Mouse (Mus musculus): ENCODE measurements around the gene Atxn3.

The Atxn3 gene

DNA sequence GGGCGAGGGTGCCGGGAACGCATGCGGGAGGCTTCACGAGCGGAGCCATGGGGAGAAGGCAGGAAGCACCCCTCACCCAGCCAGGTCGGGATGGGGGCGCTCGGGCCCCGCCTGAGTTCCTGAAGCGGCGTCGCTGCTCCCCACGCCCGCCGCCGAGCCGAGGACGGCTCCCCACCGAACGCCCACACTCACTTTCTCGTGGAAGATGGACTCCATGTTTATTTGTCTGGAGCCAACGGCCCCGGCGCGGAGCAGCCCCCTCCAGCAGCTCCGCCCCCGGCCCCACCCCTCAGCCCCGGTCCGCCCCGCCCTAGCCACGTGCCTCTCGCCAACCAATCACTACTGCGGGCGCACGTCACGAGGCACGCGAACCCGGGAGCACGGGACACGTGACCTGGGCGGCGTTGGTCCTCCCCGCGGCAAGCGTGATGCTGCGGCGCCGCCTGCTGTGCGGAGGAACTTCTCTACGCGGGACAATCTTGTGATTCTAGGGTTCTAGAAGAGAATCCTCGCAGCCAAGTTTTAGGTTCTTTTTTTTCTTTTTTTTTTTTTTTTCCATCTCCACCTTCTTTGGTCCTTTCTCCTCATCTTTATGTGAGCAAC, at the start of gene Atxn3:
Gene Atxn3, minus strand, starts transcription at position 305 of the 603 bp plus-strand sequence.
- in situ Hi-C loops (cut with MboI, MseI): loop anchor here in 1 of 2 experiments (25.0 kb wide), 1 partner anchor 1379 kb away; no protein-coding TSS in a partner anchor

- in situ Hi-C loops (cut with MboI, MseI): no loop called here
Measured at GRCm38 (mm10) chr12:102000785-102001184, 42.7 kb upstream of the Atxn3 start.

GRCm38 (mm10) chr12:101998929-101999328, 40.9 kb upstream of the Atxn3 start:
- in situ Hi-C loops (cut with MboI, MseI): loop anchor here in 1 of 2 experiments (25.0 kb wide), 2 partner anchors 688 to 912 kb away; partner anchors contain the start of gene Ppp4r3a

- in situ Hi-C loops (cut with MboI, MseI): loop anchor here in 1 of 2 experiments (25.0 kb wide), 2 partner anchors 692 to 908 kb away; partner anchors contain the start of gene Ppp4r3a
Measured at GRCm38 (mm10) chr12:101994576-101995467, 36.8 kb upstream of the Atxn3 start.

GRCm38 (mm10) chr12:101987659-101988058, 29.6 kb upstream of the Atxn3 start:
- in situ Hi-C loops (cut with MboI, MseI): loop anchor here in 1 of 2 experiments (25.0 kb wide), 2 partner anchors 700 to 900 kb away; partner anchors contain the start of gene Ppp4r3a

GRCm38 (mm10) chr12:101985110-101985509, 27.1 kb upstream of the Atxn3 start:
- in situ Hi-C loops (cut with MboI, MseI): loop anchor here in 1 of 2 experiments (25.0 kb wide), 2 partner anchors 702 to 898 kb away; partner anchors contain the start of gene Ppp4r3a

DNA sequence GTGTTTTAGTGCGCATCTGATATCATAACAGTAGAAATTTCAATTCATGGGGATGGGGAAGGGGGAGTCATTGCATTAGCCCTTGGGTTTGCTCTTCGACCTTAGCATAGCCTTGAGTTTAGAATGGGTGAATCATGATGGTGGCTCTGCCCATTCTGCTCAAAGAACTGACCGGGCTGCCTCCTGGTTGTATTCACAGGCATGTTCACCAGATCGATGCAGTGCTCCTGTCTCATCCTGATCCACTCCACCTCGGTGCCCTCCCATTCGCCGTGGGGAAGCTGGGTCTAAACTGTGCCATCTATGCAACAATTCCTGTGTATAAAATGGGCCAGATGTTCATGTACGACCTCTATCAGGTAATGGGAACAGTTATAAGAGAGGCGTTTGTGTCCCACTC, 24.9 kb upstream of the Atxn3 start:
- in situ Hi-C loops (cut with MboI, MseI): loop anchor here (5.0 to 25.0 kb wide), 4 partner anchors 384 to 896 kb away; partner anchors contain the start of gene Ppp4r3a (in 1 of the 2)

DNA sequence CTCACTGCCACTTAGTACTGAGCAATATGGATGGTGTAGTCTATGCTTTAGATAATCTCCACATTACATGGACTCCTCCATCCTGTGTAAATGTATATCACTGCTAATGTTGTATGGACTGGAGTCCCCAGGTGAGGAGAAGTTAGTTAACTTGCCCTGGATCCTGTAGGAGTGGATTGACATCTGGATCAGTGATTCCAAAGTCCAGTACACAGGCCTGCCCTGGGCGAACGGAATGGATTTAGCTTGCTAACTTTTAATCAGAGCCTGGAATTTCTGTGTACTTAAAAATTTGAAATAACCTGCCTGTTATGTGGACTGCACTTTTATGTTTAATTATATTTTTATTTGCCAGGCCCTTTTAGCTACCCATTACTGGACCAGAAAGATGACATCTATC, 23.5 kb upstream of the Atxn3 start:
- in situ Hi-C loops (cut with MboI, MseI): loop anchor here (5.0 to 25.0 kb wide), 4 partner anchors 386 to 894 kb away; partner anchors contain the start of gene Ppp4r3a (in 1 of the 2)

- in situ Hi-C loops (cut with MboI, MseI): loop anchor here (5.0 to 25.0 kb wide), 4 partner anchors 387 to 893 kb away; partner anchors contain the start of gene Ppp4r3a (in 1 of the 2)
Measured at GRCm38 (mm10) chr12:101980266-101980665, 22.2 kb upstream of the Atxn3 start.

GRCm38 (mm10) chr12:101979213-101979750, 21.2 kb upstream of the Atxn3 start:
- in situ Hi-C loops (cut with MboI, MseI): loop anchor here (10.0 to 25.0 kb wide), 4 partner anchors 666 to 1366 kb away; partner anchors contain the start of gene Ppp4r3a (in 1 of the 2)

DNA sequence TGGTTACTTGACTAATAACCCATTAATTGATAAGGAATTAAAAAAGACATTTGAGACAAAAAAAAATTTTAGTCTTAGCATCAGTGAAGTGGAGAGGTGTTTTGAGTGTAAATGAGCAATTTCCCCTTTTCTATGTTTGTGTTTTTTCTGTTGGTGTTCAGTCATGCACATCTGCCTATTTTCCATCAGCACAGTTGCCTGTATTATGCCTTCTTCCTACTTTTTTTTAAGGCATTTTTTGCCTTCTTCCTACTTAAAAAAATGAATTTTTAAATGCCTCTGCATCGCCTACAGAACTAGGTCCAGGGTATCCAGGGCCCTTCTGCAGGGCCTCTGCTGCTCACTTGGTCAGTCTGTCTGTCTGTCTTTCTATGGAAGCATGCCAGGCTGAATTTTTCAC, 20.5 kb upstream of the Atxn3 start:
- in situ Hi-C loops (cut with MboI, MseI): loop anchor here (10.0 to 25.0 kb wide), 4 partner anchors 666 to 1366 kb away; partner anchors contain the start of gene Ppp4r3a (in 1 of the 2)

DNA sequence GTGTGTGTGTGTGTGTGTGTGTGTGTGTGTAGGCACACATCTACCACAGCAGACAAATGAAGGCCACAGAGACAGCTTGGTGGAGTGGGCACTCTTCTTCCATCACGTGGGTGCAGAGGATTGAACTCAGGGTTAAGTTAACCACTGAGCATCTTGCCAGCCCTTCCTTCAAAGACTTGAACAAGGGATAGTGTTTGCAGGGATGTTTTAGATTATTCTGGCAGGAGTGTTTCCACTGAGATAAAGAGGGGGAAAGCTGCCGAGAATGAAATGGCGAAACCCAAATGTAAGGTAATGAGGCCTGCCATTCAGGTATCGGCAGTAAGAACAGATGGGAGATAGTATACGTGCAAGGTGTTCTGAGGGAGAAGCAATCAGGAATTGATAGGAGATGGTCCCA, 20.1 kb upstream of the Atxn3 start:
- in situ Hi-C loops (cut with MboI, MseI): loop anchor here (10.0 to 25.0 kb wide), 4 partner anchors 667 to 1367 kb away; partner anchors contain the start of gene Ppp4r3a (in 1 of the 2)

- in situ Hi-C loops (cut with MboI, MseI): loop anchor here (10.0 to 25.0 kb wide), 4 partner anchors 667 to 1367 kb away; partner anchors contain the start of gene Ppp4r3a (in 1 of the 2)
Measured at GRCm38 (mm10) chr12:101977404-101977915, 19.4 kb upstream of the Atxn3 start.

DNA sequence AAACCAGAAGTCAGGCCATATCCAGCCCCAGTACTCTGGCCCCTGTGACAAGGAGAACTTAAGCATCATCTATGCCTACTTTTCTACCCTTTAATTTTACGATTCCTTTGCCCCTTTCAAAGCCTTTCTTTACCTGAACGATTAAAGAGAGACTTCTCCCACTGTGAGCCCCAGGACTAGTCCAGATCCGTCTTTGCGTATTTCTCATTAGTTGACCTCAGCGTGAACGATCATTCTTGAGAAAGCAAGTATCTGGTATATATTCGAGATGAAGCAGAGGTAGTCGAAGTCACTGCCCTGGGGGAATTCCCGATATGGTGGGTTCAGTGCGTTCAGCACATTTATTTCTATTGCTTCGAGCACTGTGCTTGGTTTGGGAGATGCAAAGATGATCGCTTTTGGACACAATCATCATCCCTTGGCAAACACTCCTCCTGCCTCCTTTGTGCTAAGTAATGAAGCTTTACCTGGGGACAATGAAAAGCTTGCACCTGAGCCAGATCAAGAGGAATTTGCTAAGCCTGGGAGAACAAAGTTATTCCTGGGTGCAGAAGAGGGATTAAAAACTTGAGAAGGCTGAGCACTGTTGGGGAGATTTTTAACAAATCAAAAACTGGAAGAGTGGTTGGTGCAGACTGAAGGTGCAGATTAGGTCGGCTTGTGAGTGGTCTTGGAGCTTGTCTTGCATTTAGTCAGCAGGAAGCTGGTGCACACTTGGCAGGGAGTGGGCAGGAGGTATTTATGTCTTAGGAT, 18.8 kb upstream of the Atxn3 start:
- in situ Hi-C loops (cut with MboI, MseI): loop anchor here (10.0 to 25.0 kb wide), 4 partner anchors 668 to 1368 kb away; partner anchors contain the start of gene Ppp4r3a (in 1 of the 2)

DNA sequence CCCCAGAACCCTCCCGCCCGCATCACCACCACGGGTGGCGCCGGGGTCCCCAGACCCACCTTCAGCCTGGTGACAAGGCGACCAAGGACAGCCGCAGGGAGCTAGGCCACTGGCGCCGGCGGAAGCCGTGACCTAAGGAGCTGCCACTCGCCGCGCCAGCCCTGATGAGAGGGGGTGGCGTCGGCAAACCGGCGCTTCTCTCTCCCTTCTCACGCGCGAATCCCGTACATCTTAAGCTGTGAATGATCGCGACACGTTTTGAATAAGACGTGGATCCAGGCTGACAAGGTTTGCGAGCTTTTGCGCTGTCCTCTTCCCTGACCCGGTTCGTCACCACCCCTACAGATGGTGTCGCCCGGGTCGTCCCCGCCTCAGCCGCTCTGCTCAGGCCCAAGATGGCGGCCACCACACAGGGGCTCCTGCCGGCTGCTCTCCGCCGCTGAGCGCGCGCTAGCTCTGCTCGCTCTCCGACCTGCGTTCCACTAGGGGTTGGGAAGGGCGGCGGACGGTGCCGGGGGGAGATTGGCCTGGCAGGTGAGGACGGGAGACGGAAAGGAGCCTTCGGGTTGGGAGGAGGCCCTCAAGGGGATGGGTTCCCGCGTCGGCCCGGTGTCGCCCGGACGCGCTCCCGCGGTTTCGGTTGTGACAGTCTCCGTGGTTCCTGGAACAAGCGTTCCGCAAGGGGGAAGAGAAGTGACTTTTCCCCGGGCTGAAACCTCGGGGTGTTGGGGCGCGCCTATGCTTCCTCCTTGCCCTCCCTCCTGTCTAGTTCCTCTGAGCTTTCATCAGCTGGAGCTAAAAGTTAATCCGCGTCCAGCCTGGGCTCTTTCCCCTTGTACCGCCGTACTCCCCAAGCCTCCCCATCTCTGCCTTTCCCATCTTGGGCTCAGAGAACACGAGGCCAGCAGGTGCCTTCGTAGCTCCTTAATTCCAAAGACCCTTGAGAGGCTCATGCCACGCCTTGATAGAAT, 17.8 kb upstream of the Atxn3 start, which contains the start of gene Cpsf2:
Gene Cpsf2, plus strand, starts transcription at position 388 of the 971 bp plus-strand sequence.
- in situ Hi-C loops (cut with MboI, MseI): loop anchor here (10.0 to 25.0 kb wide), 4 partner anchors 669 to 1369 kb away; partner anchors contain the start of gene Ppp4r3a (in 1 of the 2)

- in situ Hi-C loops (cut with MboI, MseI): loop anchor here (10.0 to 25.0 kb wide), 4 partner anchors 670 to 1370 kb away; partner anchors contain the start of gene Ppp4r3a (in 1 of the 2)
Measured at GRCm38 (mm10) chr12:101975167-101975600, 17.1 kb upstream of the Atxn3 start.

- in situ Hi-C loops (cut with MboI, MseI): loop anchor here (10.0 to 25.0 kb wide), 3 partner anchors 670 to 1370 kb away; no protein-coding TSS in a partner anchor
Measured at GRCm38 (mm10) chr12:101974571-101974970, 16.5 kb upstream of the Atxn3 start.

DNA sequence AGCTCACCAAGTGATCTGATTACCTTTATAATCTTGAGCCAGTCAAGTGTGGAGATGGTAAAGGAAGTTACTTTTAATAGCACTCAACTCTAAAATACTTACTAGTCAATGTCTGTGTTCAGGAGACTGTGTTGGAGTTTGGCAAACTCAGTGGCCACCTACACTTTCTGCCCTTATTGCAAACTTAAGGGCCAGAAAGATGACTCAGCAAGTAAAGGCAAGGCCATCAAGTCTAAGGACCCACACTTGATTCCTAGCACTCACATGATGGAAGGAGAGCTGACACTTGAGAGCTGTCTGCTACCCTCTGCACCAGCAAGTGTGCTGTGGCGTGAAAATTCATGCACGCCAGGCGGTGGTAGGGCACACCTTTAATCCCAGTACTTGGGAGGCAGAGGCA, 14.2 kb upstream of the Atxn3 start:
- in situ Hi-C loops (cut with MboI, MseI): loop anchor here (10.0 to 25.0 kb wide), 3 partner anchors 673 to 1373 kb away; no protein-coding TSS in a partner anchor
